8 mouse cellular contexts compared by ENCODE assay signal in genomic region chr6:4601297-4601931, GRCm38 (mm10). TPM values are rescaled to one million over a fixed set of nuclear protein-coding genes. Genes with fewer than 3 reads are reported as not detected.
DNase-seq lines count a peak whose midpoint lies in the region; ATAC-seq lines count a peak whose summit lies in the region.

No protein-coding gene starts in this region.

- H3K4me2 ChIP-seq in intestine, embryonic 15.5 days (replicated peaks) = peak overlapping the region; percentile 87
- peak overlapping the region; percentile 93 for H3K4me2 ChIP-seq in liver, embryonic 12.5 days
- H3K4me2 ChIP-seq in neural tube, embryonic 12.5 days (replicated peaks) = peak overlapping the region; percentile 93

- H3K36me3 ChIP-seq in intestine, embryonic 15.5 days = no peaks in the 10 kb centered on the region
- H3K36me3 ChIP-seq in liver, embryonic 12.5 days = no peaks in the 10 kb centered on the region
- H3K36me3 ChIP-seq in neural tube, embryonic 12.5 days = no peaks in the 10 kb centered on the region

- 5% methylated on average over 49 of the region's 58 CpGs for WGBS in intestine, embryonic 15.5 days
- 4% methylated on average over 56 of the region's 58 CpGs for WGBS in liver, embryonic 12.5 days (ENCODE audit: insufficient replicate concordance)
- 4% methylated on average over 58 of the region's 58 CpGs for WGBS in neural tube, embryonic 12.5 days

- peak; percentile 71 for DNase-seq in A20 (ENCODE audit: low read depth, low spot score)
- peak; percentile 72 for DNase-seq in NIH3T3 (ENCODE audit: low read depth)
- peak; percentile 57 to 68 for DNase-seq in cerebellum, postnatal 25 days
- DNase-seq in gastrocnemius, postnatal 4 days (ENCODE audit: low spot score in 2 of 2) = peak; percentile 28 to 46
- DNase-seq in thymus, postnatal 36 days = peak; percentile 59 to 69

- peak overlapping the region; percentile 91 for H3K27ac ChIP-seq in intestine, embryonic 15.5 days
- peak overlapping the region; percentile 86 for H3K27ac ChIP-seq in liver, embryonic 12.5 days
- H3K27ac ChIP-seq in neural tube, embryonic 12.5 days = peak overlapping the region; percentile 87

- no peaks in the 10 kb centered on the region for H3K9me3 ChIP-seq in intestine, embryonic 15.5 days
- no peaks in the 10 kb centered on the region for H3K9me3 ChIP-seq in liver, embryonic 12.5 days (replicated peaks)
- no peaks in the 10 kb centered on the region for H3K9me3 ChIP-seq in neural tube, embryonic 12.5 days

- no peaks in the 10 kb centered on the region for H3K27me3 ChIP-seq in intestine, embryonic 15.5 days (replicated peaks)
- H3K27me3 ChIP-seq in liver, embryonic 12.5 days (replicated peaks) = no peaks in the 10 kb centered on the region
- no peaks in the 10 kb centered on the region for H3K27me3 ChIP-seq in neural tube, embryonic 12.5 days (replicated peaks)

- peak overlapping the region; percentile 93 for H3K9ac ChIP-seq in intestine, embryonic 15.5 days
- H3K9ac ChIP-seq in liver, embryonic 12.5 days = peak overlapping the region; percentile 92
- peak overlapping the region; percentile 92 for H3K9ac ChIP-seq in neural tube, embryonic 12.5 days

- peaks cover 2% of the 10 kb centered on the region; the same call in 1 of the 2 replicates for H3K4me1 ChIP-seq in intestine, embryonic 15.5 days (replicated peaks)
- peaks cover 27% of the 10 kb centered on the region for H3K4me1 ChIP-seq in liver, embryonic 12.5 days
- H3K4me1 ChIP-seq in neural tube, embryonic 12.5 days = peaks cover 14% of the 10 kb centered on the region

- H3K4me3 ChIP-seq in intestine, embryonic 15.5 days (replicated peaks) = peak overlapping the region; percentile 82
- peak overlapping the region; percentile 81 for H3K4me3 ChIP-seq in liver, embryonic 12.5 days
- peak overlapping the region; percentile 70 for H3K4me3 ChIP-seq in neural tube, embryonic 12.5 days

- peak; percentile 82 for ATAC-seq in intestine, embryonic 15.5 days
- ATAC-seq in liver, embryonic 12.5 days = no peak; the same call in none of the 2 replicates
- peak; percentile 70 for ATAC-seq in neural tube, embryonic 12.5 days (ENCODE audit: low FRiP score, low read depth)

RNA-seq across cellular contexts. Expression of gene Casd1, which starts 0.8 kb away (rescaled TPM):
- 10 to 100 TPM; 51.1 TPM for total RNA-seq in gastrocnemius, postnatal 4 days (2021)
- 20.3 and 22.7 TPM in 2 replicates for polyA plus RNA-seq in intestine, embryonic 15.5 days (2015; fragmentation: Nextera tagmentation; extraction: Ambion mirVana)
- 17.4 and 18.1 TPM in 2 replicates for polyA plus RNA-seq in liver, embryonic 12.5 days (2016; fragmentation: Nextera tagmentation; extraction: Ambion mirVana)
- polyA plus RNA-seq in neural tube, embryonic 12.5 days (2016; fragmentation: Nextera tagmentation; extraction: Ambion mirVana) = 39.6 and 40.7 TPM in 2 replicates
